Mouse (Mus musculus) lung, adult 2 months (tissue): ENCODE measurements around the gene Pcyt1a. TPM values are rescaled to one million over a fixed set of nuclear protein-coding genes. Genes with fewer than 3 reads are reported as not detected.

Source experiments
- DNase-seq: peaks from one replicate; pipeline ENCODE4 v3.0.0; 2022
- H3K4me1 ChIP-seq: fragments of 200-500 bp; 2 replicates; pipeline ENCODE4 v1.6.1; 2011; ENCODE audit warnings: low read length; ENCODE audit not compliant: control insufficient read depth, insufficient read depth
- H3K4me3 ChIP-seq: fragments of 200-500 bp; replicated peaks from 2 replicates; pipeline ENCODE3; 2011; ENCODE audit warnings: low read depth, mild to moderate bottlenecking, control low read depth, low read length; ENCODE audit errors: extremely low read depth
- CTCF ChIP-seq: fragments of 200-500 bp; IDR thresholded peaks from 2 replicates; pipeline ENCODE4 v1.5.1; 2011; ENCODE audit warnings: mild to moderate bottlenecking, low read length, control low read depth; ENCODE audit not compliant: insufficient read depth
- POLR2A ChIP-seq: fragments of 200-500 bp; IDR thresholded peaks from 2 replicates; pipeline ENCODE4 v1.6.1; 2011; ENCODE audit warnings: low read depth, mild to moderate bottlenecking, control low read depth, low read length, borderline replicate concordance; ENCODE audit errors: extremely low read depth
- WGBS: fragments of 180-500 bp; shearing (Covaris S2); methylation state at CpG from one replicate; pipeline ENCODE4 v1.1.7; 2018; 5-methylcytosine and 5-hydroxymethylcytosine counted together
- polyA plus RNA-seq: library from polyadenylated mRNA; depleted of rRNA; stranded (reverse); fragments of >200 nt; gene quantifications from 2 replicates; pipeline ENCODE4 v1.2.3, GENCODE M21; 2012

Gene Pcyt1a
- polyA plus RNA-seq, 1 experiment, result 55.2 TPM

- H3K4me3 ChIP-seq, result no peak within 1 kb of the TSS
- no peak for TF ChIP-seq POLR2A
- no peak for TF ChIP-seq CTCF
- no peaks in the 10 kb centered on the region for H3K4me1 ChIP-seq
- no peak for DNase-seq
- 65% methylated on average over 7 of the region's 7 CpGs for WGBS
Measured at GRCm38 (mm10) chr16:32400267-32400666, 30.5 kb upstream of the Pcyt1a start, which contains the start of gene Tm4sf19. Gene Tm4sf19, plus strand, starts transcription at chr16:32400506.

- TF ChIP-seq POLR2A (no peak), CTCF (no peak)
- WGBS, result 65% methylated on average over 9 of the region's 9 CpGs
- DNase-seq, result no peak
- H3K4me3 ChIP-seq, result no peak overlapping the region
- no peaks in the 10 kb centered on the region for H3K4me1 ChIP-seq
Measured at GRCm38 (mm10) chr16:32401335-32401965, 29.3 kb upstream of the Pcyt1a start.

GRCm38 (mm10) chr16:32402818-32403217 is 27.9 kb upstream of the Pcyt1a start:
- 81% methylated on average over 3 of the region's 3 CpGs for WGBS
- no peaks in the 10 kb centered on the region for H3K4me1 ChIP-seq
- DNase-seq, result no peak

GRCm38 (mm10) chr16:32405716-32406115 is 25.0 kb upstream of the Pcyt1a start:
- no peak for DNase-seq
- H3K4me1 ChIP-seq, result no peaks in the 10 kb centered on the region
- no peak for TF ChIP-seq CTCF
- TF ChIP-seq POLR2A, result no peak
- no peak overlapping the region for H3K4me3 ChIP-seq
- 89% methylated on average over 9 of the region's 9 CpGs for WGBS

More at GRCm38 (mm10) chr16:32402818-32403217, 27.9 kb upstream of the Pcyt1a start:
- H3K4me3 ChIP-seq, result no peak overlapping the region
- TF ChIP-seq CTCF (no peak), POLR2A (no peak)

GRCm38 (mm10) chr16:32406671-32407070 is 24.1 kb upstream of the Pcyt1a start:
- DNase-seq, result no peak
- Histone ChIP-seq H3K4me1 (no peaks in the 10 kb centered on the region), H3K4me3 (no peak overlapping the region)
- WGBS, result 80% methylated on average over 6 of the region's 6 CpGs
- no peak for TF ChIP-seq CTCF
- no peak for TF ChIP-seq POLR2A

GRCm38 (mm10) chr16:32407730-32408129 is 23.0 kb upstream of the Pcyt1a start:
- TF ChIP-seq CTCF, result no peak
- no peak for TF ChIP-seq POLR2A
- no peak overlapping the region for H3K4me3 ChIP-seq
- no peak for DNase-seq
- 69% methylated on average over 10 of the region's 10 CpGs for WGBS
- no peaks in the 10 kb centered on the region for H3K4me1 ChIP-seq

- peaks cover 3% of the 10 kb centered on the region; the same call in 1 of the 2 replicates for H3K4me1 ChIP-seq
- H3K4me3 ChIP-seq, result no peak overlapping the region
- WGBS, result 43% methylated on average over 1 of the region's 1 CpGs
- no peak for DNase-seq
- no peak for TF ChIP-seq POLR2A
- no peak for TF ChIP-seq CTCF
Measured at GRCm38 (mm10) chr16:32417457-32417856, 13.3 kb upstream of the Pcyt1a start.

GRCm38 (mm10) chr16:32419517-32420483 is 10.9 kb upstream of the Pcyt1a start, which contains the start of gene Tctex1d2:
Gene Tctex1d2, plus strand, starts transcription at chr16:32419702.
- under 1% methylated on average over 45 of the region's 45 CpGs for WGBS
- TF ChIP-seq POLR2A, result peak; percentile 87; the same call in 1 of the 2 replicates
- TF ChIP-seq CTCF, result no peak
- Histone ChIP-seq H3K4me1 (peaks cover 3% of the 10 kb centered on the region; the same call in 1 of the 2 replicates), H3K4me3 (peak within 1 kb of the TSS; percentile 99)
- peak; percentile 90 for DNase-seq

GRCm38 (mm10) chr16:32427506-32427905 is 3.2 kb upstream of the Pcyt1a start:
- Histone ChIP-seq H3K4me3 (no peak overlapping the region), H3K4me1 (no peaks in the 10 kb centered on the region)
- 91% methylated on average over 3 of the region's 3 CpGs for WGBS
- no peak for DNase-seq
- TF ChIP-seq POLR2A (no peak), CTCF (no peak)
